9 mouse cellular contexts compared by ENCODE assay signal in genomic region chr14:76693351-76694317, GRCm38 (mm10).
A peak's percentile ranks its signal among the peaks of the same experiment; 100 is the strongest.
DNase-seq lines count a peak whose midpoint lies in the region; ATAC-seq lines count a peak whose summit lies in the region.
"Had no signal": no experiment of that assay in that cellular context is flagged by ENCODE, and none has a peak within 500 bp of the region (broad histone marks: within the 10 kb centered on the region; RNA-seq: fewer than 3 reads in every experiment).

No protein-coding gene starts in this region.

- 53% methylated on average over 15 of the region's 15 CpGs for WGBS in hindbrain, embryonic 12.5 days
- WGBS in hindbrain, embryonic 16.5 days: 58% methylated on average over 15 of the region's 15 CpGs
- WGBS in embryonic facial prominence, embryonic 11.5 days: 27% methylated on average over 15 of the region's 15 CpGs
- WGBS in intestine, embryonic 15.5 days: 36% methylated on average over 15 of the region's 15 CpGs
- WGBS in midbrain, embryonic 14.5 days: 72% methylated on average over 15 of the region's 15 CpGs

- no peaks in the 10 kb centered on the region for H3K9me3 ChIP-seq in hindbrain, embryonic 12.5 days (replicated peaks)
- no peaks in the 10 kb centered on the region for H3K9me3 ChIP-seq in hindbrain, embryonic 16.5 days (ENCODE audit: control insufficient read depth, low read length)
- H3K9me3 ChIP-seq in embryonic facial prominence, embryonic 11.5 days (replicated peaks; ENCODE audit: control insufficient read depth, low read length): no peaks in the 10 kb centered on the region
- H3K9me3 ChIP-seq in intestine, embryonic 15.5 days: no peaks in the 10 kb centered on the region
- no peaks in the 10 kb centered on the region for H3K9me3 ChIP-seq in midbrain, embryonic 14.5 days (ENCODE audit: control insufficient read depth, low read length)

- no peak overlapping the region for H3K9ac ChIP-seq in hindbrain, embryonic 12.5 days
- no peak overlapping the region for H3K9ac ChIP-seq in hindbrain, embryonic 16.5 days (ENCODE audit: low read depth, low read length)
- no peak overlapping the region for H3K9ac ChIP-seq in embryonic facial prominence, embryonic 11.5 days (replicated peaks; ENCODE audit: low read length)
- H3K9ac ChIP-seq in intestine, embryonic 15.5 days: no peak overlapping the region
- H3K9ac ChIP-seq in midbrain, embryonic 14.5 days (replicated peaks; ENCODE audit: low read length): no peak overlapping the region

- peaks cover 16% of the 10 kb centered on the region for H3K4me1 ChIP-seq in hindbrain, embryonic 12.5 days
- H3K4me1 ChIP-seq in hindbrain, embryonic 16.5 days (ENCODE audit: control insufficient read depth, insufficient read depth, low read depth, low read length): peaks cover 3% of the 10 kb centered on the region
- peaks cover 7% of the 10 kb centered on the region for H3K4me1 ChIP-seq in embryonic facial prominence, embryonic 11.5 days (ENCODE audit: control insufficient read depth, insufficient read depth, low read length)
- H3K4me1 ChIP-seq in intestine, embryonic 15.5 days (replicated peaks): peaks cover 14% of the 10 kb centered on the region
- 0 out of 2 replicates have a peak, but pooled peaks cover under 1% of the 10 kb centered on the region for H3K4me1 ChIP-seq in midbrain, embryonic 14.5 days (ENCODE audit: control insufficient read depth, insufficient read depth, low read length)

- no peak for ATAC-seq in hindbrain, embryonic 12.5 days (ENCODE audit: low FRiP score)
- no peak for ATAC-seq in hindbrain, embryonic 16.5 days
- peak; percentile 50; the same call in 1 of the 2 replicates for ATAC-seq in embryonic facial prominence, embryonic 11.5 days (replicated peaks; ENCODE audit: insufficient number of reproducible peaks, low FRiP score, low TSS enrichment, low read depth)
- no peak for ATAC-seq in intestine, embryonic 15.5 days
- no peak for ATAC-seq in midbrain, embryonic 14.5 days (ENCODE audit: low FRiP score, low TSS enrichment)

- no peak overlapping the region for H3K4me3 ChIP-seq in hindbrain, embryonic 12.5 days
- H3K4me3 ChIP-seq in hindbrain, embryonic 16.5 days (ENCODE audit: low read length): no peak overlapping the region
- no peak overlapping the region for H3K4me3 ChIP-seq in embryonic facial prominence, embryonic 11.5 days (ENCODE audit: low read depth, low read length)
- no peak overlapping the region for H3K4me3 ChIP-seq in intestine, embryonic 15.5 days (replicated peaks)
- no peak overlapping the region for H3K4me3 ChIP-seq in midbrain, embryonic 14.5 days (replicated peaks; ENCODE audit: low read depth, low read length)
- H3K4me3 ChIP-seq: erythroblast, embryonic 14.5 days had no signal

- H3K4me2 ChIP-seq in hindbrain, embryonic 12.5 days (replicated peaks): no peak overlapping the region
- H3K4me2 ChIP-seq in hindbrain, embryonic 16.5 days (ENCODE audit: low read length): no peak overlapping the region
- no peak overlapping the region for H3K4me2 ChIP-seq in embryonic facial prominence, embryonic 11.5 days (ENCODE audit: low read depth, low read length)
- no peak overlapping the region for H3K4me2 ChIP-seq in intestine, embryonic 15.5 days (replicated peaks)
- H3K4me2 ChIP-seq in midbrain, embryonic 14.5 days (ENCODE audit: low read length): no peak overlapping the region

- peak overlapping the region; percentile 30 for H3K27ac ChIP-seq in hindbrain, embryonic 12.5 days
- H3K27ac ChIP-seq in hindbrain, embryonic 16.5 days (ENCODE audit: low read depth, low read length): no peak overlapping the region
- peak overlapping the region; percentile 36; the same call in 1 of the 2 replicates for H3K27ac ChIP-seq in embryonic facial prominence, embryonic 11.5 days (replicated peaks; ENCODE audit: low read depth, low read length)
- H3K27ac ChIP-seq in intestine, embryonic 15.5 days: peak overlapping the region; percentile 29; the same call in 1 of the 2 replicates
- H3K27ac ChIP-seq in midbrain, embryonic 14.5 days (replicated peaks; ENCODE audit: low read depth, low read length): no peak overlapping the region

- peak; percentile 74 for DNase-seq in embryonic facial prominence, embryonic 11.5 days (ENCODE audit: low spot score)
- peak; percentile 50 for DNase-seq in lung, postnatal 25 days (ENCODE audit: low spot score)
- no peak for DNase-seq in urinary bladder, adult 18-20 months (ENCODE audit: low spot score in 2 of 2)
- DNase-seq in gastrocnemius, postnatal 10 days: no peak
- DNase-seq in midbrain, embryonic 14.5 days: no peak

- no peaks in the 10 kb centered on the region for H3K36me3 ChIP-seq in hindbrain, embryonic 12.5 days
- no peaks in the 10 kb centered on the region for H3K36me3 ChIP-seq in hindbrain, embryonic 16.5 days (ENCODE audit: control insufficient read depth, insufficient read depth, low read length)
- no peaks in the 10 kb centered on the region for H3K36me3 ChIP-seq in embryonic facial prominence, embryonic 11.5 days (replicated peaks; ENCODE audit: control insufficient read depth, insufficient read depth, low read depth, low read length)
- H3K36me3 ChIP-seq in intestine, embryonic 15.5 days: no peaks in the 10 kb centered on the region
- no peaks in the 10 kb centered on the region for H3K36me3 ChIP-seq in midbrain, embryonic 14.5 days (ENCODE audit: control insufficient read depth, insufficient read depth, low read length)

- no peaks in the 10 kb centered on the region for H3K27me3 ChIP-seq in hindbrain, embryonic 12.5 days
- H3K27me3 ChIP-seq in hindbrain, embryonic 16.5 days (replicated peaks; ENCODE audit: control insufficient read depth, insufficient read depth, low read length): no peaks in the 10 kb centered on the region
- no peaks in the 10 kb centered on the region for H3K27me3 ChIP-seq in embryonic facial prominence, embryonic 11.5 days (ENCODE audit: control insufficient read depth, insufficient read depth, low read length)
- H3K27me3 ChIP-seq in intestine, embryonic 15.5 days (replicated peaks): no peaks in the 10 kb centered on the region
- no peaks in the 10 kb centered on the region for H3K27me3 ChIP-seq in midbrain, embryonic 14.5 days (ENCODE audit: control insufficient read depth, insufficient read depth, low read length)

Comparison
In these comparisons a context has a peak if more than half of its experiments do, and no peak if none do; other contexts are left out.
1. H3K27ac ChIP-seq: peak in hindbrain, embryonic 12.5 days (single experiment), embryonic facial prominence, embryonic 11.5 days (single experiment) and intestine, embryonic 15.5 days (single experiment); none in hindbrain, embryonic 16.5 days (single experiment) and midbrain, embryonic 14.5 days (single experiment).
2. DNase-seq: peak in embryonic facial prominence, embryonic 11.5 days (single experiment) and lung, postnatal 25 days (single experiment); none in urinary bladder, adult 18-20 months (0 of 2), gastrocnemius, postnatal 10 days (single experiment) and midbrain, embryonic 14.5 days (single experiment).